Mouse (Mus musculus) limb, embryonic 15.5 days (tissue): Measurements from ENCODE around the gene Ublcp1. TPM values are rescaled to one million over a fixed set of nuclear protein-coding genes. Genes with fewer than 3 reads are reported as not detected.
A peak's percentile ranks its signal among the peaks of the same experiment; 100 is the strongest.

Experiments used
- ATAC-seq: fragments of 200-750 bp; cut with Nextera tagmentation; 2 replicates; pipeline ENCODE4 v1.8.0; 2017; ENCODE audit warnings: low read depth, moderate TSS enrichment; ENCODE audit not compliant: insufficient number of reproducible peaks, low FRiP score, low TSS enrichment
- H3K27ac ChIP-seq: fragments of 300-500 bp; sonication (generic); 2 replicates; pipeline ENCODE4 v1.5.1; 2015; ENCODE audit warnings: moderate library complexity, mild to moderate bottlenecking, inconsistent platforms
- H3K27me3 ChIP-seq: fragments of 300-500 bp; sonication (generic); 2 replicates; pipeline ENCODE4 v1.6.1; 2015; ENCODE audit warnings: inconsistent platforms
- H3K36me3 ChIP-seq: fragments of 300-500 bp; sonication (generic); 2 replicates; pipeline ENCODE4 v1.6.1; 2015; ENCODE audit warnings: inconsistent platforms
- H3K4me1 ChIP-seq: fragments of 300-500 bp; sonication (generic); 2 replicates; pipeline ENCODE4 v1.6.1; 2015; ENCODE audit warnings: inconsistent platforms
- H3K4me2 ChIP-seq: fragments of 300-500 bp; sonication (generic); 2 replicates; pipeline ENCODE4 v1.6.1; 2015; ENCODE audit warnings: mild to moderate bottlenecking, inconsistent platforms
- H3K4me3 ChIP-seq: fragments of 300-500 bp; sonication (generic); 2 replicates; pipeline ENCODE4 v1.5.1; 2015; ENCODE audit warnings: mild to moderate bottlenecking, inconsistent platforms
- H3K9ac ChIP-seq: fragments of 300-500 bp; sonication (generic); 2 replicates; pipeline ENCODE4 v1.6.1; 2015; ENCODE audit warnings: inconsistent platforms
- H3K9me3 ChIP-seq: fragments of 300-500 bp; sonication (generic); 2 replicates; pipeline ENCODE4 v1.6.1; 2016; ENCODE audit warnings: inconsistent platforms
- WGBS: fragments of 180-500 bp; shearing (Covaris S2); methylation state at CpG from one replicate; pipeline ENCODE4 v1.1.7; 2015; 5-methylcytosine and 5-hydroxymethylcytosine counted together
- polyA plus RNA-seq: library from polyadenylated mRNA; unstranded; fragments of >200 nt; fragmentation: Nextera tagmentation; extraction: Ambion mirVana; gene quantifications from 2 replicates; pipeline ENCODE4 v1.2.1, GENCODE M21; 2015

The Ublcp1 gene
- polyA plus RNA-seq: 51.5 and 52.8 TPM in 2 replicates

- peak; percentile 88 for ATAC-seq
- peaks cover 17% of the 10 kb centered on the region for H3K4me1 ChIP-seq
- H3K9ac ChIP-seq: peak within 1 kb of the TSS; percentile 89
- peak within 1 kb of the TSS; percentile 95 for H3K4me3 ChIP-seq
- H3K4me2 ChIP-seq: peak within 1 kb of the TSS; percentile 84
- no peaks in the 10 kb centered on the region for H3K27me3 ChIP-seq
- no peaks in the 10 kb centered on the region for H3K36me3 ChIP-seq
- under 1% methylated on average over 54 of the region's 54 CpGs for WGBS
- no peaks in the 10 kb centered on the region for H3K9me3 ChIP-seq
- H3K27ac ChIP-seq: peak within 1 kb of the TSS; percentile 93
Measured at GRCm38 (mm10) chr11:44470432-44471336, at the start of gene Ublcp1. Ublcp1 (minus strand) TSS chr11:44470498.

GRCm38 (mm10) chr11:44519096-44519949 lies 49.0 kb upstream of the Ublcp1 start:
- Histone ChIP-seq H3K27me3 (no peaks in the 10 kb centered on the region), H3K27ac (peak overlapping the region; percentile 92), H3K4me2 (peak overlapping the region; percentile 92)

GRCm38 (mm10) chr11:44518281-44519095 lies 48.2 kb upstream of the Ublcp1 start, which contains the start of gene Rnf145:
Rnf145 (plus strand) TSS chr11:44518964.
- no peaks in the 10 kb centered on the region for H3K36me3 ChIP-seq
- under 1% methylated on average over 68 of the region's 70 CpGs for WGBS
- peak; percentile 81 for ATAC-seq
- H3K4me1 ChIP-seq: peaks cover 11% of the 10 kb centered on the region
- H3K4me2 ChIP-seq: peak within 1 kb of the TSS; percentile 92
- no peaks in the 10 kb centered on the region for H3K9me3 ChIP-seq
- H3K27ac ChIP-seq: peak within 1 kb of the TSS; percentile 92
- no peaks in the 10 kb centered on the region for H3K27me3 ChIP-seq
- H3K4me3 ChIP-seq: peak within 1 kb of the TSS; percentile 99
- H3K9ac ChIP-seq: peak within 1 kb of the TSS; percentile 91

More at GRCm38 (mm10) chr11:44519096-44519949, 49.0 kb upstream of the Ublcp1 start:
- no peaks in the 10 kb centered on the region for H3K36me3 ChIP-seq
- H3K4me3 ChIP-seq: peak overlapping the region; percentile 99
- ATAC-seq: peak; percentile 68; the same call in 1 of the 2 replicates
- no peaks in the 10 kb centered on the region for H3K9me3 ChIP-seq
- H3K9ac ChIP-seq: peak overlapping the region; percentile 91
- H3K4me1 ChIP-seq: peaks cover 11% of the 10 kb centered on the region
- WGBS: under 1% methylated on average over 46 of the region's 61 CpGs

- peak overlapping the region; percentile 99; the same call in 1 of the 2 replicates for H3K4me3 ChIP-seq
- ATAC-seq: no peak
- no peaks in the 10 kb centered on the region for H3K9me3 ChIP-seq
- peaks cover 11% of the 10 kb centered on the region for H3K4me1 ChIP-seq
- no peak overlapping the region for H3K9ac ChIP-seq
- 51% methylated on average over 6 of the region's 6 CpGs for WGBS
- H3K27ac ChIP-seq: no peak overlapping the region
- H3K36me3 ChIP-seq: no peaks in the 10 kb centered on the region
- H3K4me2 ChIP-seq: peak overlapping the region; percentile 92
- no peaks in the 10 kb centered on the region for H3K27me3 ChIP-seq
Measured at GRCm38 (mm10) chr11:44517561-44518280, 47.4 kb upstream of the Ublcp1 start.

GRCm38 (mm10) chr11:44516362-44516761 lies 46.1 kb upstream of the Ublcp1 start:
- Histone ChIP-seq H3K4me2 (no peak overlapping the region), H3K9me3 (no peaks in the 10 kb centered on the region), H3K27ac (no peak overlapping the region), H3K4me3 (no peak overlapping the region), H3K36me3 (no peaks in the 10 kb centered on the region), H3K27me3 (no peaks in the 10 kb centered on the region), H3K9ac (no peak overlapping the region), H3K4me1 (peaks cover 7% of the 10 kb centered on the region)
- ATAC-seq: no peak
- 30% methylated on average over 1 of the region's 1 CpGs for WGBS

GRCm38 (mm10) chr11:44514666-44515065 lies 44.4 kb upstream of the Ublcp1 start:
- Histone ChIP-seq H3K36me3 (no peaks in the 10 kb centered on the region), H3K9ac (no peak overlapping the region), H3K4me1 (no peaks in the 10 kb centered on the region), H3K27me3 (no peaks in the 10 kb centered on the region), H3K4me3 (no peak overlapping the region), H3K9me3 (no peaks in the 10 kb centered on the region), H3K4me2 (no peak overlapping the region), H3K27ac (no peak overlapping the region)
- ATAC-seq: no peak
- WGBS: 64% methylated on average over 2 of the region's 2 CpGs

GRCm38 (mm10) chr11:44513026-44513422 lies 42.7 kb upstream of the Ublcp1 start:
- no peak overlapping the region for H3K9ac ChIP-seq
- H3K36me3 ChIP-seq: no peaks in the 10 kb centered on the region
- no peaks in the 10 kb centered on the region for H3K27me3 ChIP-seq
- no peak overlapping the region for H3K4me2 ChIP-seq
- H3K9me3 ChIP-seq: no peaks in the 10 kb centered on the region
- no peak for ATAC-seq
- no peaks in the 10 kb centered on the region for H3K4me1 ChIP-seq
- H3K27ac ChIP-seq: no peak overlapping the region
- H3K4me3 ChIP-seq: no peak overlapping the region
- WGBS: 64% methylated on average over 2 of the region's 2 CpGs

- no peaks in the 10 kb centered on the region for H3K27me3 ChIP-seq
- H3K9ac ChIP-seq: no peak overlapping the region
- no peaks in the 10 kb centered on the region for H3K9me3 ChIP-seq
- no peak overlapping the region for H3K4me3 ChIP-seq
- ATAC-seq: no peak
- no peak overlapping the region for H3K27ac ChIP-seq
- WGBS: 76% methylated on average over 14 of the region's 14 CpGs
- no peak overlapping the region for H3K4me2 ChIP-seq
- no peaks in the 10 kb centered on the region for H3K36me3 ChIP-seq
- H3K4me1 ChIP-seq: no peaks in the 10 kb centered on the region
Measured at GRCm38 (mm10) chr11:44512044-44513025, 42.0 kb upstream of the Ublcp1 start.

GRCm38 (mm10) chr11:44510371-44510770 lies 40.1 kb upstream of the Ublcp1 start:
- no peaks in the 10 kb centered on the region for H3K9me3 ChIP-seq
- no peak overlapping the region for H3K4me2 ChIP-seq
- ATAC-seq: no peak
- H3K27me3 ChIP-seq: no peaks in the 10 kb centered on the region
- H3K9ac ChIP-seq: no peak overlapping the region
- H3K4me1 ChIP-seq: no peaks in the 10 kb centered on the region
- no peak overlapping the region for H3K27ac ChIP-seq
- no peak overlapping the region for H3K4me3 ChIP-seq
- 77% methylated on average over 7 of the region's 7 CpGs for WGBS
- H3K36me3 ChIP-seq: no peaks in the 10 kb centered on the region

GRCm38 (mm10) chr11:44509906-44510305 lies 39.6 kb upstream of the Ublcp1 start:
- H3K4me2 ChIP-seq: no peak overlapping the region
- no peaks in the 10 kb centered on the region for H3K4me1 ChIP-seq
- H3K9ac ChIP-seq: no peak overlapping the region
- H3K27ac ChIP-seq: no peak overlapping the region
- H3K9me3 ChIP-seq: no peaks in the 10 kb centered on the region
- ATAC-seq: no peak
- H3K4me3 ChIP-seq: no peak overlapping the region
- 74% methylated on average over 2 of the region's 2 CpGs for WGBS
- no peaks in the 10 kb centered on the region for H3K27me3 ChIP-seq
- H3K36me3 ChIP-seq: no peaks in the 10 kb centered on the region
